Mouse (Mus musculus) testis, adult 2 months (tissue): ENCODE data around the gene Cd180. TPM values are rescaled to one million over a fixed set of nuclear protein-coding genes. Genes with fewer than 3 reads are reported as not detected.

Source experiments
- H3K27ac ChIP-seq: fragments of 200-500 bp; 2 replicates; pipeline ENCODE4 v1.5.1; 2012; ENCODE audit warnings: low read depth, low read length; ENCODE audit not compliant: control insufficient read depth, insufficient read depth
- H3K27me3 ChIP-seq: fragments of 200-500 bp; 2 replicates; pipeline ENCODE4 v1.6.1; 2012; ENCODE audit warnings: mild to moderate bottlenecking, low read length, moderate library complexity; ENCODE audit not compliant: control insufficient read depth, insufficient read depth
- H3K36me3 ChIP-seq: fragments of 200-500 bp; 2 replicates; pipeline ENCODE4 v1.6.1; 2012; ENCODE audit warnings: mild to moderate bottlenecking, low read length; ENCODE audit not compliant: control insufficient read depth, insufficient read depth
- H3K4me1 ChIP-seq: fragments of 200-500 bp; 2 replicates; pipeline ENCODE4 v1.6.1; 2012; ENCODE audit warnings: low read length; ENCODE audit not compliant: control insufficient read depth, insufficient read depth
- H3K4me3 ChIP-seq: fragments of 200-500 bp; 2 replicates; pipeline ENCODE4 v1.5.1; 2012; ENCODE audit warnings: low read depth, mild to moderate bottlenecking, low read length, moderate library complexity, mixed read lengths; ENCODE audit not compliant: control insufficient read depth
- CTCF ChIP-seq: fragments of 200-500 bp; IDR thresholded peaks from 2 replicates; pipeline ENCODE4 v1.5.1; 2012; ENCODE audit warnings: low read depth, mild to moderate bottlenecking, inconsistent platforms, low read length, moderate library complexity; ENCODE audit not compliant: control insufficient read depth, insufficient read depth, insufficient replicate concordance
- POLR2A ChIP-seq: fragments of 200-500 bp; IDR thresholded peaks from 2 replicates; pipeline ENCODE4 v1.6.1; 2012; ENCODE audit warnings: low read depth, mild to moderate bottlenecking, inconsistent platforms, low read length, moderate library complexity; ENCODE audit not compliant: control insufficient read depth
- polyA plus RNA-seq: library from polyadenylated mRNA; depleted of rRNA; stranded (reverse); fragments of >200 nt; gene quantifications from 2 replicates; pipeline ENCODE4 v1.2.3, GENCODE M21; 2012

The Cd180 gene
- polyA plus RNA-seq, 1 experiment = 0.17 TPM

DNA sequence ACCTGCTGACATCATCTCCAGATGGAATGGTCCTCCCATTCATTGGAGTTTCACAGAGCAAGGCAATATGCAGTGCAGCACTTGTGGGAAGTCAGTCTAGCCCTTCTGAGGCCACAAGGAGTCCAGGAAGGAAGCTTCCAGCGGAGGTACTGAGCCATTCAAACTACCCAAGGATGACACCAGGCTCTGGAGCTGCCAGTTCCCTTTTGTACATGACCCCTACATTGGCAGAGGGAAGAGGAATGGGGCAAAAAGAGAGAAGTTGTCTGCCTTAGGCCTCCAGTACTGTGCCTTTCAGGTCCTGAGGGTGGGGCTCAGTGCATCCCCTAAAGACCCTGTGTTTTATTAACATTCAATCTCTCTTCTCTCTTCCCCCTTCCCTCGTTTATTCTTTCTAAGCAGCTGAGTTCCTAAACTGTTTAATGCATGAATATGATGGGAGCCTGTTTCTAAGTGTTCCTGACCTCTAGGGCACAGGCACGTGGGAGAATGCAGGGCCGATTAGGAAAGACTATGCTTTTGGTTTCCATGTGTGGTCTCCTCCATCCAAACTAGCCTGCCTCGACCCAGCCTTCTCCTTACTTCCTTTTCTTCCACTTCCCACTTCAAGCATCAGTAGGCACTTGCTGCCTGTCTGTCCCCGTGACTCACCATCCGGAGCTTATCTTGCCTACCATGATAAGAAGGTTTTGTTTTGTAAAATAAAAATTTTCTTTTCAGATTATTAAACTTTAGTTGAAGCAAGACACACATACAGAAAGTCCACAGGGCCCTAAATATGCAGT is 2.0 kb downstream of the Cd180 start:
- Histone ChIP-seq H3K27me3 (no peaks in the 10 kb centered on the region), H3K27ac (no peak overlapping the region), H3K36me3 (no peaks in the 10 kb centered on the region), H3K4me3 (no peak overlapping the region), H3K4me1 (no peaks in the 10 kb centered on the region; the same call in none of the 2 replicates)
- no peak for TF ChIP-seq POLR2A
- TF ChIP-seq CTCF = no peak

DNA sequence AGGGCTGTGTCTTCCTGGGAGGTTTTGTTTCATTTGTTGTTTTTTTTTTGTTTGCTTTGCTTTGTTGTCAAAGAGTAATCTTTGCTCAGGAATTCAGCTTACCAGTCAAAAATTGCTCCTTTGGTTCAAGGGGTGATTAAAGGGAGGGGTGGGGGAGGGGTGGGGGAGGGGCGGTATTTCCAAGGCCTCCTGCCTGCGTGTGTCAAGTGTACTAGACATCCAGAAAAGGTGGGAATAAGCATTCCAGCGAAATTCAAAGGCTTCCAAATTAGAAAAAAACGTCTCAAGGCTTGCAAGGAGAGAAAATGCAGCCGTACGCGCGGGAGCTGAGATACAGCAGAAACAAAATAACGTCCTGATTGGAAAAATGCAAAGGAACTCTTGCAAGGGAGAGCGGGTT is 5.0 kb downstream of the Cd180 start:
- H3K4me3 ChIP-seq = no peak overlapping the region
- TF ChIP-seq POLR2A = no peak
- TF ChIP-seq CTCF = no peak
- H3K36me3 ChIP-seq = no peaks in the 10 kb centered on the region
- no peaks in the 10 kb centered on the region; the same call in 1 of the 2 replicates for H3K4me1 ChIP-seq
- H3K27ac ChIP-seq = no peak overlapping the region
- H3K27me3 ChIP-seq = no peaks in the 10 kb centered on the region

DNA sequence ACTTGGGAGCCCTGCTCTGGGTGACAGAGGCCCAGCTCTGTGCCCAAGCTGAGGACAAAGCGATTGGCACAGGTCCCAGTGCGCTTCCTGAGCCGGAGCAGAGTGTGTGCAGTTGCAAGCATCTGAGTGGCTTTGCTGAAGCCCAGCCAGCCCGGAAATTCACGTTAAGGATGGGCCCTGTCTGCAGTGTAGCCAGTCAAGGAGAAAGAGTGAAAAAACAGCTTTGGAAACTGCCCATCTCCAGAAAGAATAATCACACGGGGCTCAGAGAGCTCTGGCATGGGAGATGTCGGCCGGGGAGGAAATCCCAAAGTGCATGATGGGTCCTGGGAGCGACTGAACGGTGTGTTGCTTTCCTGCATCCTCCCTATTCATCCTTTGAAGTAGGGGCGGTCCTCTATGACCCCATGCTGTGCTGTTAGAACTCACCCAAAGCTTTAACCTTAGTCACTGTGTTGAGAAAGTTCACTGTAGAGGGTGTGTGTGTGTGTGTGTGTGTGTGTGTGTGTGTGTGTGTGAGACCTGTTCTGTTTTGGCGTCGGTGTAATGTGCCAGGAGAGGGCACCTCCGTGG is 5.5 kb downstream of the Cd180 start:
- Histone ChIP-seq H3K27ac (no peak overlapping the region), H3K4me3 (no peak overlapping the region)
- TF ChIP-seq POLR2A = no peak
- TF ChIP-seq CTCF = no peak

DNA sequence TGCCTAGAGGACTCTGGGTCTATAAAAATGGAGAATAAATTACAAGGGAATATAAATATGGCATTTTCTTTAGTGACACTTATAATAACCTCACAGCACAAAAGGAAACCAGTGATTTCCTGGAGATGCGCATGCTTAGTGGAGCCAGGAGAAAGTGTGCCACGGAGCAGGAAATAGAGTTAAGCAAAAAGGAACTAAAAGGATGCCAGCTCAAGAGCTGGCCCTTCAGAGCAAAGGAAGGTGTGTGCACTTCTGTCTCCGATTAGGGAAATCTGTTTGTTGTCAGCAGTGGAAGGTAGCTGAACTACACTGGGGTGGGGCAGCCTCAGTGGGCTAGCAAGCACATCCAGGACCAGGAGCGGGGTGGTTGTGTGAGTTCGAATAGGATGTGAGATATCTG is 6.8 kb downstream of the Cd180 start:
- no peaks in the 10 kb centered on the region; the same call in 1 of the 2 replicates for H3K4me1 ChIP-seq
- H3K27me3 ChIP-seq = no peaks in the 10 kb centered on the region
- no peak overlapping the region for H3K27ac ChIP-seq
- TF ChIP-seq CTCF = no peak
- no peak for TF ChIP-seq POLR2A
- no peak overlapping the region for H3K4me3 ChIP-seq
- H3K36me3 ChIP-seq = no peaks in the 10 kb centered on the region

More for the DNA sequence above, 5.5 kb downstream of the Cd180 start:
- no peaks in the 10 kb centered on the region; the same call in 1 of the 2 replicates for H3K4me1 ChIP-seq
- no peaks in the 10 kb centered on the region for H3K27me3 ChIP-seq
- no peaks in the 10 kb centered on the region for H3K36me3 ChIP-seq

DNA sequence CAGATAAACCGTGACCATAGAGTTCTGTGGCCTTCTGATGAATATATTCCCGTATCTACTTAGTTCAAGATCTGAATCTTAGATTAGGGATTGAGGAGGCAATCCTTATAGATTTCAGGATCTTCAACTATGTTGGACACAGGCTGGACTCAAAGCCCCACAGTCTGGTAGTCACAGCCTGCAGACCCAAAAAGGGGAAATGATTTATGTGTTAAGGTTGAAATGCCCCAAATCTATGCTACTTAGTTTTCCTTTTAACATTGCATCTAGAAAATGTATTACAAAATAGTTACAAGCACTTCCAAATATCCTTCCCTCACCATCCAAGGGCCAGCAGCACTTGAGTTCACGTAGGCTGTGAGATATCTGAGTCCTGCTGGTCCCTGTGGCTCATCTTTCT is 7.4 kb downstream of the Cd180 start:
- no peaks in the 10 kb centered on the region; the same call in 1 of the 2 replicates for H3K4me1 ChIP-seq
- H3K36me3 ChIP-seq = no peaks in the 10 kb centered on the region
- no peak overlapping the region for H3K4me3 ChIP-seq
- H3K27me3 ChIP-seq = no peaks in the 10 kb centered on the region
- H3K27ac ChIP-seq = no peak overlapping the region
- TF ChIP-seq POLR2A = no peak
- no peak for TF ChIP-seq CTCF

DNA sequence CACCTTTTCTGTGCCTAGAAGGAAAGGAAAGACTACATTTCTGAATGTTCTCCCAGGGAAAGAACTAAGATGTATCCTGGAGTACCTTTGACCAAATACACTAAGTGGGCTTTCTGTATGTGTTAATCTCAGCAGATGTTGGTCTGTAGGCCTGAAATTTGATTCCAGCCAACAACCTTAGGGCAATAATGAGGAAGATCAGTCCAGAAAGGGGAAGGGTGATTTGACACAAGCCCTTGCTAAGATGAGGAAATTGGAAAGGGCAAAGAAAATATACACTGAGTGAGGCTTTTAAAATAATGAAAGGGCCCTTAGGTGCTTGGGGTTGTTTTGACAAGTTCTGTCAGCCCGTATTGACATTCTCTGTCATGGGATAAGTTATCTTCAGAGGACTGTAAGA is 23.6 kb downstream of the Cd180 start:
- Histone ChIP-seq H3K4me1 (no peaks in the 10 kb centered on the region), H3K4me3 (no peak overlapping the region), H3K27ac (no peak overlapping the region), H3K27me3 (no peaks in the 10 kb centered on the region), H3K36me3 (no peaks in the 10 kb centered on the region)
- no peak for TF ChIP-seq CTCF

DNA sequence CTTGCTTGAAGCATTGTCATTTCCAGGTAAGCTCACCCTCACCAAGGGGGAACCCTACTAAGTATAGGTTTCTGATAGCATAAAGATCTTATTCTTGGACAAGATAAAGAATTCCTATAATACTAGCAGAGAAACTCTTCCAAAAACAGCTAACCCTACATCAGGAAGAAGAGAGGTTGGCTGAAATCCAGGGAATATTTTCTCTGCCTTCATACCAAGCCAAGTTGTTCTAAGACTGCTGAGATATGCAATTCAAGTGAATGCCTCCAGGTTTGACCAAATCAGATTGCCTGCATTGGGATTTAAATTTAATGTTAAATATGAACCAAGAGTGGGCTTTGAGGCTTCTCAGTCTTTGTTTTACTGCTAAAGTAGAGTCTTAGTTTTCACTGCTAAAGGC is 32.1 kb downstream of the Cd180 start:
- TF ChIP-seq CTCF = no peak
- no peak for TF ChIP-seq POLR2A
- no peaks in the 10 kb centered on the region for H3K4me1 ChIP-seq
- no peaks in the 10 kb centered on the region for H3K27me3 ChIP-seq
- H3K36me3 ChIP-seq = no peaks in the 10 kb centered on the region
- no peak overlapping the region for H3K27ac ChIP-seq
- no peak overlapping the region for H3K4me3 ChIP-seq

DNA sequence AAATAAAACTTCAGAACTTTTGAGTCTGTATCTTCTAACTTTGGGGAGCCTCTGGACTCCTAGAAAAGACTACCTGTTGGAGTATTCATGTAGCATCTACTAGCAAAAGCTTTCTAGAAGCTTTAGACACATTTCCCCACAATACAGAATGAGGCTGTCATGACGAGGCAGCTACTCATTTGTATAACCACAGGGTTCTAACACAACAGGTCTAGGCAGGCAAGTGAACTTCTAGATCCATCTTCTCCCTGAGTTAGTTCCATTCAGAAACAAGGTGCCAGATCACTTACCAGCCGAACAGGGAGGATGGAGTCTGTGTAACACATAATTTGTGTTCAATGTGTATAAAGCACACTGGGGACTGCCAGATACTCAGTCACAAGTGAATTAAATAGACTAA is 32.5 kb downstream of the Cd180 start:
- Histone ChIP-seq H3K27ac (no peak overlapping the region), H3K4me1 (no peaks in the 10 kb centered on the region), H3K4me3 (no peak overlapping the region), H3K36me3 (no peaks in the 10 kb centered on the region), H3K27me3 (no peaks in the 10 kb centered on the region)
- TF ChIP-seq POLR2A = no peak
- no peak for TF ChIP-seq CTCF
